Mouse (Mus musculus) hindbrain, embryonic 15.5 days (tissue): Measurements from ENCODE around the gene Tmem30a. TPM values are rescaled to one million over a fixed set of nuclear protein-coding genes. Genes with fewer than 3 reads are reported as not detected.

ENCODE experiments used
- ATAC-seq: fragments of 200-750 bp; cut with Nextera tagmentation; 2 replicates; pipeline ENCODE4 v1.8.0; 2017; ENCODE audit warnings: low read depth, moderate number of reproducible peaks, moderate TSS enrichment; ENCODE audit not compliant: low FRiP score
- H3K27ac ChIP-seq: fragments of 300-500 bp; sonication (generic); replicated peaks from 2 replicates; pipeline ENCODE4 v1.5.1; 2015; ENCODE audit warnings: mild to moderate bottlenecking, inconsistent platforms
- H3K27me3 ChIP-seq: fragments of 300-500 bp; sonication (generic); 2 replicates; pipeline ENCODE4 v1.6.1; 2015; ENCODE audit warnings: control low read depth, inconsistent platforms
- H3K36me3 ChIP-seq: fragments of 300-500 bp; sonication (generic); 2 replicates; pipeline ENCODE4 v1.6.1; 2015; ENCODE audit warnings: control low read depth, inconsistent platforms
- H3K4me1 ChIP-seq: fragments of 300-500 bp; sonication (generic); replicated peaks from 2 replicates; pipeline ENCODE4 v1.6.1; 2015; ENCODE audit warnings: control low read depth, inconsistent platforms
- H3K4me2 ChIP-seq: fragments of 300-500 bp; sonication (generic); 2 replicates; pipeline ENCODE4 v1.6.1; 2015; ENCODE audit warnings: moderate library complexity, mild to moderate bottlenecking, inconsistent platforms
- H3K4me3 ChIP-seq: fragments of 300-500 bp; sonication (generic); 2 replicates; pipeline ENCODE4 v1.5.1; 2015; ENCODE audit warnings: mild to moderate bottlenecking, inconsistent platforms
- H3K9ac ChIP-seq: fragments of 300-500 bp; sonication (generic); 2 replicates; pipeline ENCODE4 v1.6.1; 2015; ENCODE audit warnings: inconsistent platforms
- H3K9me3 ChIP-seq: fragments of 300-500 bp; sonication (generic); 2 replicates; pipeline ENCODE4 v1.6.1; 2016; ENCODE audit warnings: control low read depth, inconsistent platforms
- WGBS: fragments of 180-500 bp; shearing (Covaris S2); methylation state at CpG from one replicate; pipeline ENCODE4 v1.1.7; 2015; 5-methylcytosine and 5-hydroxymethylcytosine counted together
- polyA plus RNA-seq: library from polyadenylated mRNA; unstranded; fragments of >200 nt; fragmentation: Nextera tagmentation; extraction: Ambion mirVana; gene quantifications from 2 replicates; pipeline ENCODE4 v1.2.1, GENCODE M21; 2015

Tmem30a gene
- polyA plus RNA-seq, 1 experiment from 2014 or later: 117 TPM

DNA sequence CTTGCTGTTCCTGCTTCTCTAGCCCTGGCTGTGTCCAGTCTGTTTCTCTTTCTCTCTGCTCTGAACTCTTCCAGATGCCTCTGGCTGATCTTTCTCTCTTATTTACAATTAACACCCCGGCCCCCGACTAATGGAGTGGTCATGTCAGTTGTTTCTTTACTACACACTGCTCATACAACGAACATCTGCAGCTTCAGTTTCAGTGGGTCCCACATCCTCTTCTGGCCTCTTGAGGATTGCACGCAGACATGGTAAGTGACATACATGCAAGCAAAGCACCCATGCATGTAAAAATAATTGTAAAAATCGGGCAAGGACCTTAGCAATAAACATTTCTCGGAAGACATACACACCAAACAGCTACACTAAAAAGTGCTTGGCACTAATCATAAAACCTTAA is 57.7 kb downstream of the Tmem30a start:
- no peaks in the 10 kb centered on the region for H3K4me1 ChIP-seq
- 93% methylated on average over 6 of the region's 6 CpGs for WGBS
- H3K4me3 ChIP-seq: no peak overlapping the region
- no peak overlapping the region for H3K27ac ChIP-seq
- no peaks in the 10 kb centered on the region for H3K9me3 ChIP-seq
- no peak for ATAC-seq
- H3K27me3 ChIP-seq: no peaks in the 10 kb centered on the region
- no peak overlapping the region for H3K4me2 ChIP-seq
- H3K36me3 ChIP-seq: no peaks in the 10 kb centered on the region
- no peak overlapping the region for H3K9ac ChIP-seq

DNA sequence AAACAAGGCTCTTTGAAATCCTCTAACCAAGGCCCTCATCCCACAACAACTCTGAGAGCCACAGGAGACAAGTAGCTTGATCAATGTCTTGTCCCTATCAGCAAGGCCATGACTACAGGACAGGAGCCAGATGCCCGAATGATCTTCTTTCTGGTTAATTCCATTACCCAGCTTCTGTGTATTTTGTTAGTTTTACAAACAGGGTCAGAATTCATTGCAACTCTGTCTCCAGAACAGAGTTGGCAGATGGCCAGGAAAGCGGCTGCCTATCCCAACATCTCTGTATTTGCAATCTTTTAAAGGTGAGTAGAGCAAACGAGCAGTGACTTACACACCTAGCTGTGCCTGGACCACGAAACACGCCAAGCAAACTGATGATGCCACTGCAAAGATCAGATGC is 63.0 kb downstream of the Tmem30a start:
- no peaks in the 10 kb centered on the region for H3K27me3 ChIP-seq
- H3K27ac ChIP-seq: no peak overlapping the region
- H3K4me3 ChIP-seq: no peak overlapping the region
- 91% methylated on average over 5 of the region's 5 CpGs for WGBS
- H3K9ac ChIP-seq: no peak overlapping the region
- no peak for ATAC-seq
- H3K4me1 ChIP-seq: no peaks in the 10 kb centered on the region
- no peak overlapping the region for H3K4me2 ChIP-seq
- no peaks in the 10 kb centered on the region for H3K9me3 ChIP-seq
- H3K36me3 ChIP-seq: no peaks in the 10 kb centered on the region

DNA sequence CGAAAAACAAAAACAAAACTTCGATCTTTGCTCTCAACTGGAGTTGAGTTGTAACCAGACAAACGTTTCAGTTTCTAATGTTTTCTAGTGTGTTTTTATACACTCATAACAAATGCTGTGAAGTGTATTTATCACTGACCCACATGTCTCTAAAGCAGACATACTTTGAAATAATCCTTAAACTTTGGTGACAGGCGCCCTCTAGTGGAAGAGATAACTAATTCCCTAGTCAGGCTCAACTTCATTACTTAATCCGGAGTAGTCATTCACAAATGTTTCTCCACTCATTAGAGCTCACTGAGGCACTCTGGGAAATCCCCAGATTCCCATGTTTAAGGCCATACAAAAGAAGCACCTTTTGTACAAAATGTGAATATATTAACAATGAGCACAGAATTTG is 70.2 kb downstream of the Tmem30a start:
- Histone ChIP-seq H3K27ac (no peak overlapping the region), H3K27me3 (peaks cover 22% of the 10 kb centered on the region), H3K4me3 (no peak overlapping the region), H3K9ac (no peak overlapping the region), H3K36me3 (no peaks in the 10 kb centered on the region), H3K4me2 (no peak overlapping the region), H3K9me3 (no peaks in the 10 kb centered on the region), H3K4me1 (peaks cover 25% of the 10 kb centered on the region)
- ATAC-seq: no peak
- 35% methylated on average over 5 of the region's 5 CpGs for WGBS

DNA sequence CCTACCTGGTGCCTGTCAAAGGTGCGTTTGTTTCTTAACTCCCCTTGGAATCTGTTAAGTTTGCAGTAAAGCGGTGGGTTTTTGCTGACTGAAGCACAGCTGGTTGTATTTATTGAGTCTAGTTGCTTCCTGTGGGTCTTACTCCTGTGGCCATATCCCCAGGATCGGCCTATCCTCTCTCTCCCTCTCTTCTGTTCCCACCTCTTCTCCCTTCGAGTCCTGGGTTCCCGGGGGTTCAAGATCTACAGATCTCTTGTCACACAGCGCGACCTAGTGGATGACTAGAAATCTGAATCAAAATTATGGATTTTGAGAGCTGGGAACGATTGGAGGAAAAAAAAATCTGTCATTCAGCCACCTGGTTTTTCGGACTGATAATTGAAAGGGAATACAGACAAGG is 72.3 kb downstream of the Tmem30a start:
- 6% methylated on average over 9 of the region's 9 CpGs for WGBS
- peaks cover 26% of the 10 kb centered on the region for H3K27me3 ChIP-seq
- H3K27ac ChIP-seq: no peak overlapping the region
- ATAC-seq: no peak
- peak overlapping the region; percentile 7; the same call in 1 of the 2 replicates for H3K4me3 ChIP-seq
- peak overlapping the region; percentile 44 for H3K4me2 ChIP-seq
- H3K36me3 ChIP-seq: no peaks in the 10 kb centered on the region
- no peak overlapping the region for H3K9ac ChIP-seq
- H3K9me3 ChIP-seq: no peaks in the 10 kb centered on the region
- H3K4me1 ChIP-seq: peaks cover 36% of the 10 kb centered on the region

DNA sequence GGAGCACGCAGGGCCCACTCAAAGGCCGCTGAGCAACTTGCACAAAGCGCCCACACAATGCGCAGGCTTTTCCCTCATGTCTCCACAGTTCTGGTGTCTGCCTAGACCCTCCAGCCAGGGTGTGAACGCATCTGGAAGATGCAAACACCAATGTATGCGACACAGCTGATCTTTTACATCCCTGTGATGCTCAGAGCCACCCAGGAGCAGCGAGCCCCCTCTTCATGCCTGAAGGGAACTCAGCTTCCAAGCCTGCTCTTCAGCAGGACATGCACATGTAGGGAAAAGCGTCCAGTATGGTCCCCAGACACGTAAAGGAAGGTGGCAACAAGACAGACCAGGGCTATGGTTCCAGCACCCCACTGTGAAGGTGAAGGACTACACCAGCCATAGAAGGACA is 73.2 kb downstream of the Tmem30a start:
- Histone ChIP-seq H3K27ac (no peak overlapping the region), H3K9me3 (no peaks in the 10 kb centered on the region), H3K36me3 (no peaks in the 10 kb centered on the region), H3K4me3 (no peak overlapping the region), H3K9ac (no peak overlapping the region), H3K4me2 (peak overlapping the region; percentile 85), H3K4me1 (peaks cover 40% of the 10 kb centered on the region), H3K27me3 (peaks cover 26% of the 10 kb centered on the region)
- 30% methylated on average over 9 of the region's 9 CpGs for WGBS
- ATAC-seq: no peak

DNA sequence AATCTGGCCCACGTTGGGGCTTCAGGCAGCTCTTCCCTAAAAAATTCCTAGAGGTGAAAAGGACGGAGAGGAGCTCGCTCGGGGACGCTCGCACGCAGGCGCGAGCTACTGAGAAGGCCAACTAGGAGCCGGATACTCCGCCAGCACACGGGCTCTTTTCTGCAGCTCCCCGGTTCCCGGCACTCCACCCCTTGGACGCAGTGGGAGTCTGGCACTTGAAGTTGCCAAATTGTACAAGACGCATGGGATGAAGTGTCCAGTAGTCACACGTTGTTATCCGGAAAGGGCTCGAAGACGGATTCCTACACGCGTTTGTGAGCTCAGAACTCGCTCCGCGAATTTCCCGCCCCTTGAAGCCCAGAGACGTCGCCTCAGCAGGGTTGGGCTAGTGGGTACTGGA is 73.9 kb downstream of the Tmem30a start:
- Histone ChIP-seq H3K4me1 (peaks cover 46% of the 10 kb centered on the region), H3K4me2 (peak overlapping the region; percentile 85), H3K36me3 (no peaks in the 10 kb centered on the region), H3K27me3 (peaks cover 26% of the 10 kb centered on the region), H3K27ac (no peak overlapping the region), H3K9ac (peak overlapping the region; percentile 36; the same call in 1 of the 2 replicates), H3K4me3 (peak overlapping the region; percentile 47), H3K9me3 (no peaks in the 10 kb centered on the region)
- no peak for ATAC-seq
- under 1% methylated on average over 28 of the region's 28 CpGs for WGBS

Other genes with a start within 250 kb of the Tmem30a start
- 5.9 and 7.7 TPM in 2 replicates for gene Col12a1, start 74.7 kb downstream of the Tmem30a start, polyA plus RNA-seq
- 828 and 936 TPM in 2 replicates for gene Cox7a2, start 33.6 kb downstream of the Tmem30a start, polyA plus RNA-seq
- 2.7 and 2.9 TPM in 2 replicates for gene Filip1, start 219.3 kb upstream of the Tmem30a start, polyA plus RNA-seq